Mouse (Mus musculus) adrenal gland, adult 2 months (tissue): ENCODE measurements around the gene Prr19. TPM values are rescaled to one million over a fixed set of nuclear protein-coding genes. Genes with fewer than 3 reads are reported as not detected.
A peak's percentile ranks its signal among the peaks of the same experiment; 100 is the strongest.
"Not testable (repeated sequence)": the region's sequence is repeated elsewhere in the genome, so short reads cannot be mapped to it uniquely, and the experiment has no call there.

Experiments used
- DNase-seq: peaks from one replicate; pipeline ENCODE4 v3.0.0; 2021
- polyA plus RNA-seq: library from polyadenylated mRNA; depleted of rRNA; stranded (reverse); fragments of >200 nt; gene quantifications from 2 replicates; pipeline ENCODE4 v1.2.3, GENCODE M21; 2012; rRNA removed
- total RNA-seq, 2 experiments: library from RNA; stranded (reverse); gene quantifications; 2 replicates each; pipeline ENCODE4 v1.2.3; 2021

Gene Prr19
- total and polyA plus RNA-seq, 3 experiments, result not detected

GRCm38 (mm10) chr7:25322058-25322484, 20.9 kb downstream of the Prr19 start:
- peak; percentile 55 for DNase-seq

GRCm38 (mm10) chr7:25323219-25323618, 22.0 kb downstream of the Prr19 start:
- peak; percentile 77 for DNase-seq

DNA sequence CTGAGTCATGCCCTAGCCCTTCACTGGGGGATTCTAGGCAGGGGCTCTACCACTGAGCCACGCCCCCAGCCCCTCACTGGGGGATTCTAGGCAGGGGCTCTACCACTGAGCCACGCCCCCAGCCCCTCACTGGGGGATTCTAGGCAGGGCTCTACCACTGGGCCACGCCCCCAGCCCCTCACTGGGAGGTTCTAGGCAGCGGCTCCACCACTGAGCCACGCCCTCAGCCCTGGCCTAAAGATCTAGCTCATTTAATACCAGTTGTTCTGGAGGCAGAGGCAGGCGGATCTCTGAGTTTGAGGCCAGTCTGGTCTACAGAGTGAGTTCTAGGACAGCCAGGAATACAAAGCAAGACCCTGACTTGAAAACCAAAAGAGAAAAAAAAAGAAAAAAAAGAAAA, 24.2 kb downstream of the Prr19 start:
- not testable (repeated sequence) for DNase-seq

GRCm38 (mm10) chr7:25326233-25326632, 25.0 kb downstream of the Prr19 start:
- DNase-seq, result peak; percentile 41

GRCm38 (mm10) chr7:25333596-25334307, 32.5 kb downstream of the Prr19 start:
- peak; percentile 74 for DNase-seq

- no peak for DNase-seq
These were observed 33.3 kb downstream of the Prr19 start for GRCm38 (mm10) chr7:25334472-25334871.

DNA sequence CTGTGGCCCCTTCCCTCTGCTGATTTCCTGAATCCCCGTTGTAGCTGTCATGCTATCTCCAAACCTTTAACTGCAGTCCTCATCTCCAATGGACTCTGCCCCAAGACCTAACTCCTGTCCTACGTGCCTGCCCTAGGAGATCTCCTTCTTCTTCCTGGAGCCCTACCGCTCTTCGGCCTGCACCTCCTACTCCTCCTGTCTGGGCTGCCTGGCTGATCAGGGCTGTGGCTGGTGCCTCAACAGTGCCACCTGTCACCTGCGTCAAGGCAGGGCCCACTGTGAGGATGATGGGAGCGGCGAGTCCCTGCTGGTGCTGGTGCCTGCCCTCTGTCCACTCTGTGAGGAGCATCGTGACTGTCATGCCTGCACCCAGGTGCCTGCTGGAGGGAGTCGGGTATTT, 38.1 kb downstream of the Prr19 start:
- no peak for DNase-seq

- DNase-seq, result no peak
These were observed 40.0 kb downstream of the Prr19 start for GRCm38 (mm10) chr7:25341000-25341784.

GRCm38 (mm10) chr7:25348861-25349260, 47.6 kb downstream of the Prr19 start:
- no peak for DNase-seq

Other genes with a start within 250 kb of the Prr19 start
- 10 to 100 TPM; 14.5 to 18.5 TPM for gene Grik5, start 229.1 kb upstream of the Prr19 start, total RNA-seq
- 54.9 and 71.3 TPM in 2 replicates for gene Grik5, start 229.1 kb upstream of the Prr19 start, polyA plus RNA-seq
- gene Zfp574, start 228.8 kb upstream of the Prr19 start, total RNA-seq, result 10 to 100 TPM; 21.3 to 21.9 TPM
- gene Zfp574, start 228.8 kb upstream of the Prr19 start, polyA plus RNA-seq, result 60.8 and 61.2 TPM in 2 replicates
- under 1 TPM; 0.46 to 0.90 TPM for gene Pou2f2, start 121.7 kb upstream of the Prr19 start, total RNA-seq
- gene Pou2f2, start 121.7 kb upstream of the Prr19 start, polyA plus RNA-seq, result 2.7 and 3.2 TPM in 2 replicates
- 10 to 100 TPM; 15.6 to 17.9 TPM for gene Dedd2, start 80.8 kb upstream of the Prr19 start, total RNA-seq
- 36.3 and 39.5 TPM in 2 replicates for gene Dedd2, start 80.8 kb upstream of the Prr19 start, polyA plus RNA-seq
- gene Zfp526, start 80.0 kb upstream of the Prr19 start, total RNA-seq, result 10 to 100 TPM in 1 of 2 experiments, 1 to 10 TPM in 1; 9.9 to 10.4 TPM
- 16.3 and 19.9 TPM in 2 replicates for gene Zfp526, start 80.0 kb upstream of the Prr19 start, polyA plus RNA-seq
- gene Gsk3a, start 63.6 kb upstream of the Prr19 start, total RNA-seq, result 100 to 1,000 TPM in 1 of 2 experiments, 10 to 100 TPM in 1; 98.9 to 107 TPM
- gene Gsk3a, start 63.6 kb upstream of the Prr19 start, polyA plus RNA-seq, result 121 and 150 TPM in 2 replicates
- 10 to 100 TPM; 16.5 to 26.6 TPM for gene Erf, start 50.6 kb upstream of the Prr19 start, total RNA-seq
- gene Erf, start 50.6 kb upstream of the Prr19 start, polyA plus RNA-seq, result 50.4 and 52.8 TPM in 2 replicates
- gene Cic, start 33.7 kb upstream of the Prr19 start, total RNA-seq, result 100 to 1,000 TPM; 102 to 108 TPM
- gene Cic, start 33.7 kb upstream of the Prr19 start, polyA plus RNA-seq, result 111 and 123 TPM in 2 replicates
- gene Pafah1b3, start 3.4 kb upstream of the Prr19 start, total RNA-seq, result 10 to 100 TPM; 33.4 to 33.8 TPM
- gene Pafah1b3, start 3.4 kb upstream of the Prr19 start, polyA plus RNA-seq, result 29.4 and 35.9 TPM in 2 replicates
- 1 to 10 TPM; 1.9 to 2.2 TPM for gene Tmem145, start 4.7 kb downstream of the Prr19 start, total RNA-seq
- 8.3 and 9.3 TPM in 2 replicates for gene Tmem145, start 4.7 kb downstream of the Prr19 start, polyA plus RNA-seq
- gene Megf8, start 15.8 kb downstream of the Prr19 start, total RNA-seq, result 10 to 100 TPM; 37.1 to 41.5 TPM
- gene Megf8, start 15.8 kb downstream of the Prr19 start, polyA plus RNA-seq, result 102 and 106 TPM in 2 replicates
- not detected for gene Cnfn, start 68.3 kb downstream of the Prr19 start, total RNA-seq
- 1.8 TPM in 1 of 2 replicates, not detected in the other for gene Cnfn, start 68.3 kb downstream of the Prr19 start, polyA plus RNA-seq
- 100 to 1,000 TPM; 372 to 462 TPM for gene Lipe, start 97.3 kb downstream of the Prr19 start, total RNA-seq
- 471 and 632 TPM in 2 replicates for gene Lipe, start 97.3 kb downstream of the Prr19 start, polyA plus RNA-seq
- not detected for gene Cxcl17, start 111.5 kb downstream of the Prr19 start, total RNA-seq
- not detected in 2 replicates for gene Cxcl17, start 111.5 kb downstream of the Prr19 start, polyA plus RNA-seq
- 10 to 100 TPM in 1 of 2 experiments, 1 to 10 TPM in 1; 8.4 to 45.0 TPM for gene Ceacam1, start 176.2 kb downstream of the Prr19 start, total RNA-seq
- 5.9 and 9.5 TPM in 2 replicates for gene Ceacam1, start 176.2 kb downstream of the Prr19 start, polyA plus RNA-seq
- gene Ceacam2, start 238.4 kb downstream of the Prr19 start, total RNA-seq, result 1 to 10 TPM; 1.1 to 5.0 TPM
- not detected in 2 replicates for gene Ceacam2, start 238.4 kb downstream of the Prr19 start, polyA plus RNA-seq